Mouse (Mus musculus) forebrain, embryonic 12.5 days (tissue): ENCODE data around the gene Thsd7b. TPM values are rescaled to one million over a fixed set of nuclear protein-coding genes. Genes with fewer than 3 reads are reported as not detected.

ENCODE experiments used
- ATAC-seq: fragments of 200-750 bp; cut with Nextera tagmentation; 2 replicates; pipeline ENCODE4 v1.8.0; 2017; ENCODE audit warnings: moderate TSS enrichment; ENCODE audit not compliant: low FRiP score
- H3K27ac ChIP-seq: fragments of 300-500 bp; sonication (generic); 2 replicates; pipeline ENCODE4 v1.5.1; 2016; ENCODE audit warnings: mild to moderate bottlenecking
- H3K27me3 ChIP-seq: fragments of 300-500 bp; sonication (generic); 2 replicates; pipeline ENCODE4 v1.6.1; 2016; ENCODE audit warnings: mild to moderate bottlenecking
- H3K36me3 ChIP-seq: fragments of 300-500 bp; sonication (generic); replicated peaks from 2 replicates; pipeline ENCODE4 v1.6.1; 2016; ENCODE audit warnings: mild to moderate bottlenecking
- H3K4me1 ChIP-seq: fragments of 300-500 bp; sonication (generic); 2 replicates; pipeline ENCODE4 v1.6.1; 2016
- H3K4me2 ChIP-seq: fragments of 300-500 bp; sonication (generic); 2 replicates; pipeline ENCODE4 v1.6.1; 2016; ENCODE audit warnings: mild to moderate bottlenecking, moderate library complexity
- H3K4me3 ChIP-seq: fragments of 300-500 bp; sonication (generic); replicated peaks from 2 replicates; pipeline ENCODE4 v1.5.1; 2016; ENCODE audit warnings: mild to moderate bottlenecking
- H3K9ac ChIP-seq: fragments of 300-500 bp; sonication (generic); 2 replicates; pipeline ENCODE4 v1.6.1; 2016; ENCODE audit warnings: mild to moderate bottlenecking
- H3K9me3 ChIP-seq: fragments of 300-500 bp; sonication (generic); 2 replicates; pipeline ENCODE4 v1.6.1; 2016
- WGBS: fragments of 180-500 bp; shearing (Covaris S2); methylation state at CpG from one replicate; pipeline ENCODE4 v1.1.7; 2016; 5-methylcytosine and 5-hydroxymethylcytosine counted together
- polyA plus RNA-seq: library from polyadenylated mRNA; unstranded; fragments of >200 nt; fragmentation: Nextera tagmentation; extraction: Ambion mirVana; gene quantifications from 2 replicates; pipeline ENCODE4 v1.2.1, GENCODE M21; 2016

The Thsd7b gene
- polyA plus RNA-seq, 1 experiment from 2014 or later = 6.6 TPM

DNA sequence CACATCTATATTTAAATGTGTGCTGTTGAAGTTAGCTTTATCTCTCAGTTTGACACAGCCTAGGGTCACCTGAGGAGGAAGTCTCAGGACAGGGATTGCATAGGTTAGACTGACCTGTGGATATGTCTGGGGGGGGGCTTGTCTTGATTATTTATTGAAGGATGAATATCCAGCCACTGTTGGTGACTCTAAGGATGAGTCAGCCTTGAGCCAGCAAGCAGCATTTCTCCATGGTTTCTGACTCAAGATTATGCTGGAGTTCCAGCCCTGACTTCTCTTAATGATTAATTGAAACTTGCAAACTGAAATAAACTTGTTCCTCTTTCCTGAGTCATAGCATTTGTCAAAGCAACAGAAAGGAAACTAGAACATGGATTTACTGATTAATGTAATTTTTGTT lies 113.4 kb downstream of the Thsd7b start:
- Histone ChIP-seq H3K36me3 (no peaks in the 10 kb centered on the region), H3K4me3 (no peak overlapping the region), H3K9me3 (no peaks in the 10 kb centered on the region), H3K27me3 (no peaks in the 10 kb centered on the region), H3K4me2 (no peak overlapping the region), H3K4me1 (no peaks in the 10 kb centered on the region), H3K9ac (no peak overlapping the region), H3K27ac (no peak overlapping the region)
- no peak for ATAC-seq

GRCm38 (mm10) chr1:129411584-129411983 lies 138.5 kb downstream of the Thsd7b start:
- no peak for ATAC-seq
- Histone ChIP-seq H3K9me3 (no peaks in the 10 kb centered on the region), H3K27me3 (no peaks in the 10 kb centered on the region), H3K4me2 (no peak overlapping the region), H3K4me3 (no peak overlapping the region), H3K27ac (no peak overlapping the region), H3K4me1 (no peaks in the 10 kb centered on the region; the same call in 1 of the 2 replicates), H3K36me3 (no peaks in the 10 kb centered on the region), H3K9ac (no peak overlapping the region)
- WGBS = 90% methylated on average over 1 of the region's 1 CpGs

DNA sequence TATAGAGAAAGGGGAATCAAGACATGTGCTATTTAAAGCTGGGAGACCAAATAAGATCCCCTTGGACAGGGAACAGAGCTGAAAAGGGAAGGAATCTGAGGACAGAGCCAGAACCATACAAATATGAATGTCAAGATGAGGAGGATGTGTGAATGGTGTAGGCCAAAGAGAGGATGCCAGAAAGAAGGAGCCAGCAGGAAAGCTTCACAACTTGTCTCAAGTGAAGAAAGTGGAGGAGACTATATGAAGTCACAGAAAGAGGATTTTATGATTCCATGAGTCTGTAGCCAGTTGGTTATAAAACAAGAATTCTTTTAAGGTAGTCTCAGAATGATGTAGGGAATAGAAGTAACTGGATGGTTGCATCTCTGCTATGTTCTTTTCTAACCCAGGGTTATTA lies 148.5 kb downstream of the Thsd7b start:
- Histone ChIP-seq H3K4me3 (no peak overlapping the region), H3K36me3 (no peaks in the 10 kb centered on the region), H3K4me2 (no peak overlapping the region), H3K27me3 (no peaks in the 10 kb centered on the region), H3K27ac (no peak overlapping the region), H3K9ac (no peak overlapping the region), H3K4me1 (no peaks in the 10 kb centered on the region), H3K9me3 (no peaks in the 10 kb centered on the region)
- ATAC-seq = no peak

- ATAC-seq = no peak
- H3K4me1 ChIP-seq = no peaks in the 10 kb centered on the region
- H3K9ac ChIP-seq = no peak overlapping the region
- no peak overlapping the region for H3K27ac ChIP-seq
- H3K4me2 ChIP-seq = no peak overlapping the region
- no peaks in the 10 kb centered on the region for H3K9me3 ChIP-seq
- no peaks in the 10 kb centered on the region for H3K27me3 ChIP-seq
- 81% methylated on average over 2 of the region's 2 CpGs for WGBS
- H3K4me3 ChIP-seq = no peak overlapping the region
- H3K36me3 ChIP-seq = no peaks in the 10 kb centered on the region
Observed at GRCm38 (mm10) chr1:129464414-129464813, 191.3 kb downstream of the Thsd7b start.

DNA sequence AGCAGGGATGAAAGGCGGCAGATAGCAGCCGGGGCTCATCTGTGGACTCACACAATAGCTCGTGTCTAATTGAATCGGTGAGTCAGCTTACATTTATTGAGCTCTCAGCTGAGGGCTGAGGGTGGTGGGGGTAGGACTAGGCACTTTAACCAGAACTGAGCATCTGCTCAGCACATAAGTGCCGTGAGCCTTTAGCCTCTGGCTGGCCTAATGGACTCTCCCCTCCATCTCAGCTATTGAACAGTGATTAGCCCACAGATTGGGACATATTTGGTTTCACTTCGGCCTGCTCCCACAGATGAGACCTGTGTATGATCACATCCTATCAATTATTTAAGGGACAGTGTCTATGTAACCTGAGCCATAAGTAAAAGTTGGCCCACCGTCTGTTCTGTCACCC lies 200.4 kb downstream of the Thsd7b start:
- H3K36me3 ChIP-seq = no peaks in the 10 kb centered on the region
- H3K9me3 ChIP-seq = no peaks in the 10 kb centered on the region
- peak; percentile 83 for ATAC-seq
- no peak overlapping the region for H3K9ac ChIP-seq
- no peaks in the 10 kb centered on the region for H3K27me3 ChIP-seq
- H3K27ac ChIP-seq = no peak overlapping the region
- H3K4me1 ChIP-seq = no peaks in the 10 kb centered on the region
- no peak overlapping the region for H3K4me2 ChIP-seq
- WGBS = 67% methylated on average over 7 of the region's 7 CpGs
- no peak overlapping the region for H3K4me3 ChIP-seq

DNA sequence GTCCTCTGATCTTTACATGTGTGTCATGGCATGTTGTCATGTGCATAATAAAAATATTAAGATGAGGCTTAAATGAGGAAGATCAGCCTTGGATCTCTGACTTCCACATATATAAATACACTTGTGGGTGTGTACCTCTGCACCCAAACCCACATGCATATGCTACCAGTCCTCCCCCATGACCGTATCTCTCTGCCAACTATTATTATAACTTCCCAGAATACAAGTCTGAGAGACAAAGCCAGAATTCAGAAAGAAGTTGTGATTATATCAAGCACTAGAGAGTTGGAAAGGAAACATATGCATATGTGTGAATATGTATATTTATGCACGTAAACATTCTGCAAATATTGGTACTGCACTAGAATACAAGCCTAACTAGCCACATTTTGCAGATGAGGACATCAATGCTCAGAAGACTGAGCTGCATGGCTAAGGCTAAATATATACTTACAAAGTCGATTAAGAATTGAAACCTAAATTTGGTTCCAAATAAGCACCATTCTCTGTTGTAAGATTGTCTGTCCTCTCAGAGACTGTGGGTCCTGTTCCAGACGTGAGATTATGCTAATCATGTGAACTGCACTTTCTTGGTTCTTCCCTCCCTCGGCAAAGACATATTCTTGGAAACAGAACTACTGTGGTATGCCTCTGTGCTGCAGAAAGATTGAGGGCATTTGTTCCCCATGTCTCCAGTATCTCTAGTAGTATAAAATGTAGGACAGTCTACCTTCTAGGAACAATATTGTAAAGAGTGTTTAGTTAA lies 211.3 kb downstream of the Thsd7b start:
- no peaks in the 10 kb centered on the region for H3K9me3 ChIP-seq
- H3K4me1 ChIP-seq = no peaks in the 10 kb centered on the region
- no peak overlapping the region for H3K4me3 ChIP-seq
- no peaks in the 10 kb centered on the region for H3K27me3 ChIP-seq
- H3K36me3 ChIP-seq = no peaks in the 10 kb centered on the region
- no peak overlapping the region for H3K4me2 ChIP-seq
- H3K9ac ChIP-seq = no peak overlapping the region
- ATAC-seq = no peak
- H3K27ac ChIP-seq = no peak overlapping the region
- WGBS = 82% methylated on average over 5 of the region's 5 CpGs

DNA sequence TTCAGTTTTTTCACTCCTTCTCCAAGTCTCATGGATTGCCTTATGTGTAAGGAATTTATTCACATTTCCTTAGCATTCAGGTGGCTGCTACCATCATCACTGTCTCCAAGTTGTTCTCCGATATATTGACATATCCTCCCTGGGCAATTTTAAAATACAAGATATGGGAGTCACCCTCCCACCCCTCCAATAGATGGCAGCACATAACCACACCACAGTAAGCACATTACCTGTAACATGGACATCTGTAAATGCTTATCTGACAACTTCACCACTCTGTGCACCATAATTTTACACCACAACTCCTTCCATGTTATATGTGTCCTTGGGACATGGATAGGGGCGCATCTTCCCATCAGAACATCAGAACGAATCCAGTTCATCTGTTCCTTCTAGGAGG lies 218.0 kb downstream of the Thsd7b start:
- no peaks in the 10 kb centered on the region for H3K36me3 ChIP-seq
- H3K4me1 ChIP-seq = no peaks in the 10 kb centered on the region
- 87% methylated on average over 3 of the region's 3 CpGs for WGBS
- no peak overlapping the region for H3K9ac ChIP-seq
- ATAC-seq = no peak
- no peak overlapping the region for H3K27ac ChIP-seq
- H3K27me3 ChIP-seq = no peaks in the 10 kb centered on the region
- H3K4me3 ChIP-seq = no peak overlapping the region
- H3K4me2 ChIP-seq = no peak overlapping the region
- H3K9me3 ChIP-seq = no peaks in the 10 kb centered on the region

DNA sequence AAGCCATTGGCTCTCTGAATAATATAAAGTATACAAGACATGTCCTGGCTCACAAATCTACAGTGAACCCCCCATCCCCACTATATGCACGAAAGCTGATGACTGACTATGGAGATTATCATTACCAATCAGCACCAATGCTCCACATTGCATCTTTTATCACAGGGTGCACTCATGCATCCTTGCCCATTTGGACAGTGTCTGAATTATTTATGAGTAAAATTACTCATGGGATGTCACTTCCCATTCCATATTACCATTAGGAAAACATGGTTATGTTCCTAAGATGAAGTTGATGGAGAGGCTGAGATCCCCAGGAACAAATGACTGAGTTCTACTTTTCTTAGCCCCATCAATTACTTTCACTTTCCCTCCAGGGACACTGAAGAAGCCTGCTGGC lies 220.8 kb downstream of the Thsd7b start:
- Histone ChIP-seq H3K27ac (no peak overlapping the region), H3K36me3 (no peaks in the 10 kb centered on the region), H3K9me3 (no peaks in the 10 kb centered on the region), H3K4me1 (no peaks in the 10 kb centered on the region), H3K4me3 (no peak overlapping the region), H3K27me3 (no peaks in the 10 kb centered on the region), H3K9ac (no peak overlapping the region), H3K4me2 (no peak overlapping the region)
- ATAC-seq = no peak
- WGBS = 82% methylated on average over 1 of the region's 1 CpGs

- no peak overlapping the region for H3K4me3 ChIP-seq
- H3K4me2 ChIP-seq = no peak overlapping the region
- 86% methylated on average over 3 of the region's 3 CpGs for WGBS
- no peak overlapping the region for H3K27ac ChIP-seq
- no peaks in the 10 kb centered on the region for H3K4me1 ChIP-seq
- no peak for ATAC-seq
- no peaks in the 10 kb centered on the region for H3K36me3 ChIP-seq
- H3K9ac ChIP-seq = no peak overlapping the region
- no peaks in the 10 kb centered on the region for H3K27me3 ChIP-seq
- no peaks in the 10 kb centered on the region for H3K9me3 ChIP-seq
Observed at GRCm38 (mm10) chr1:129501707-129502106, 228.6 kb downstream of the Thsd7b start.

- ATAC-seq = no peak
- Histone ChIP-seq H3K27me3 (no peaks in the 10 kb centered on the region), H3K9me3 (no peaks in the 10 kb centered on the region), H3K4me1 (no peaks in the 10 kb centered on the region), H3K27ac (no peak overlapping the region), H3K9ac (no peak overlapping the region), H3K36me3 (no peaks in the 10 kb centered on the region), H3K4me3 (no peak overlapping the region), H3K4me2 (no peak overlapping the region)
- WGBS = 84% methylated on average over 1 of the region's 1 CpGs
Observed at GRCm38 (mm10) chr1:129516379-129516778, 243.3 kb downstream of the Thsd7b start.

GRCm38 (mm10) chr1:129519751-129520150 lies 246.6 kb downstream of the Thsd7b start:
- H3K4me3 ChIP-seq = no peak overlapping the region
- WGBS = 79% methylated on average over 5 of the region's 5 CpGs
- H3K36me3 ChIP-seq = no peaks in the 10 kb centered on the region
- H3K9me3 ChIP-seq = no peaks in the 10 kb centered on the region
- no peak overlapping the region for H3K9ac ChIP-seq
- H3K4me2 ChIP-seq = no peak overlapping the region
- no peaks in the 10 kb centered on the region for H3K4me1 ChIP-seq
- H3K27ac ChIP-seq = no peak overlapping the region
- no peaks in the 10 kb centered on the region for H3K27me3 ChIP-seq
- ATAC-seq = no peak

- Histone ChIP-seq H3K4me3 (no peak overlapping the region), H3K36me3 (no peaks in the 10 kb centered on the region), H3K9me3 (no peaks in the 10 kb centered on the region), H3K27me3 (no peaks in the 10 kb centered on the region), H3K4me1 (no peaks in the 10 kb centered on the region), H3K4me2 (no peak overlapping the region), H3K9ac (no peak overlapping the region), H3K27ac (no peak overlapping the region)
- WGBS = 92% methylated on average over 2 of the region's 2 CpGs
- no peak for ATAC-seq
Observed at GRCm38 (mm10) chr1:129526967-129527366, 253.9 kb downstream of the Thsd7b start.

DNA sequence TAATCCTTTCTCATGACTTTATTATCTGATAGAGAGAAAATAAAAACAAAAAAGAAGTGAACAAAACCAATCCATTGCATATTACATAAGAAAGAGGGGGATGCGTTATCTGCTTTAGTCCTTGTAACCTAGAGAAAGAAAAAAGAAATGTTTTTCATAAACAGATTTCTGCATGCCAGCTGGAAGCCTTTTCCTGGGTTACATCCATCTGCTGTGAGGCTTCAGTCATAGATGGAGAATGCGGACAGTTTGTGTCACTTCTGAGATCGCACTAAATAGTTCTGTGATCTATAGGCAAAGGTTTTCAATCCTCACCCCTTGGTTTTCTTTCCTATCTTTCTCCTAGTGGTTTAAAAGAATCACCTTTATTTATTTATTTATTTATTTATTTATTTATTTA lies 259.1 kb downstream of the Thsd7b start:
- H3K4me3 ChIP-seq = no peak overlapping the region
- no peak overlapping the region for H3K4me2 ChIP-seq
- no peaks in the 10 kb centered on the region for H3K9me3 ChIP-seq
- H3K27ac ChIP-seq = no peak overlapping the region
- H3K4me1 ChIP-seq = no peaks in the 10 kb centered on the region
- H3K27me3 ChIP-seq = no peaks in the 10 kb centered on the region
- no peaks in the 10 kb centered on the region for H3K36me3 ChIP-seq
- ATAC-seq = no peak
- WGBS = 91% methylated on average over 3 of the region's 3 CpGs
- no peak overlapping the region for H3K9ac ChIP-seq
